Mouse (Mus musculus): ENCODE measurements around the gene Glb1l2.

- TF ChIP-seq POLR2A (IDR thresholded peaks at IDR 0.05; ENCODE audit: borderline replicate concordance, extremely low read depth, insufficient read depth, insufficient read length, poor library complexity, severe bottlenecking), result no peak
- no peak for TF ChIP-seq CTCF (IDR thresholded peaks at IDR 0.05; ENCODE audit: borderline replicate concordance, extremely low read depth, insufficient read depth, insufficient read length)
Measured at GRCm38 (mm10) chr9:26808735-26809134, 2.5 kb upstream of the Glb1l2 start.
